Mouse (Mus musculus) gastrocnemius, postnatal 4 days (tissue): ENCODE measurements at regions not wholly inside any gene's neighbourhood (a gene's known extent, or its start where the extent isn't known, plus 50 kb on each side); places are given as distances from the start of the nearest gene placed in this dataset.
"Not testable (repeated sequence)": the region's sequence is repeated elsewhere in the genome, so short reads cannot be mapped to it uniquely, and the experiment has no call there.

Experiments used
- DNase-seq, 2 experiments: peaks; one replicate each; pipeline ENCODE4 v3.0.0; 2021 to 2022; ENCODE audit warnings: low spot score in 2 of 2, mixed read lengths in 2 of 2

- no peak for DNase-seq
Measured at GRCm38 (mm10) chr15:38409168-38409567, 983.8 kb downstream of the 4930447A16Rik start.

- no peak for DNase-seq
Measured at GRCm38 (mm10) chr15:38410462-38410861, 985.1 kb downstream of the 4930447A16Rik start.

GRCm38 (mm10) chr15:38412481-38412880 is 987.1 kb downstream of the 4930447A16Rik start:
- no peak for DNase-seq

GRCm38 (mm10) chr15:38413329-38413728 is 988.0 kb downstream of the 4930447A16Rik start:
- no peak for DNase-seq

GRCm38 (mm10) chr15:38414318-38415090 is 989.1 kb downstream of the 4930447A16Rik start:
- no peak for DNase-seq

GRCm38 (mm10) chr15:38415091-38415486 is 989.7 kb downstream of the 4930447A16Rik start:
- no peak for DNase-seq

- DNase-seq = peak in 1 of 2 experiments; percentile 39
Measured at GRCm38 (mm10) chr15:38419621-38420020, 994.3 kb downstream of the 4930447A16Rik start.

GRCm38 (mm10) chr15:38420784-38421183 is 995.4 kb downstream of the 4930447A16Rik start:
- DNase-seq = no peak

GRCm38 (mm10) chr15:38422741-38423140 is 997.4 kb downstream of the 4930447A16Rik start:
- no peak for DNase-seq

GRCm38 (mm10) chr15:38425506-38425905 is 1000.2 kb downstream of the 4930447A16Rik start:
- DNase-seq = no peak

- no peak for DNase-seq
Measured at GRCm38 (mm10) chr15:38427966-38428365, 1002.6 kb downstream of the 4930447A16Rik start.

GRCm38 (mm10) chr15:38431668-38432067 is 1006.3 kb downstream of the 4930447A16Rik start:
- no peak for DNase-seq

GRCm38 (mm10) chr15:38433386-38433785 is 1008.0 kb downstream of the 4930447A16Rik start:
- DNase-seq = no peak

- DNase-seq = not testable (repeated sequence)
Measured at GRCm38 (mm10) chr15:38434239-38434638, 1008.9 kb downstream of the 4930447A16Rik start.
